In the genomic region with DNA sequence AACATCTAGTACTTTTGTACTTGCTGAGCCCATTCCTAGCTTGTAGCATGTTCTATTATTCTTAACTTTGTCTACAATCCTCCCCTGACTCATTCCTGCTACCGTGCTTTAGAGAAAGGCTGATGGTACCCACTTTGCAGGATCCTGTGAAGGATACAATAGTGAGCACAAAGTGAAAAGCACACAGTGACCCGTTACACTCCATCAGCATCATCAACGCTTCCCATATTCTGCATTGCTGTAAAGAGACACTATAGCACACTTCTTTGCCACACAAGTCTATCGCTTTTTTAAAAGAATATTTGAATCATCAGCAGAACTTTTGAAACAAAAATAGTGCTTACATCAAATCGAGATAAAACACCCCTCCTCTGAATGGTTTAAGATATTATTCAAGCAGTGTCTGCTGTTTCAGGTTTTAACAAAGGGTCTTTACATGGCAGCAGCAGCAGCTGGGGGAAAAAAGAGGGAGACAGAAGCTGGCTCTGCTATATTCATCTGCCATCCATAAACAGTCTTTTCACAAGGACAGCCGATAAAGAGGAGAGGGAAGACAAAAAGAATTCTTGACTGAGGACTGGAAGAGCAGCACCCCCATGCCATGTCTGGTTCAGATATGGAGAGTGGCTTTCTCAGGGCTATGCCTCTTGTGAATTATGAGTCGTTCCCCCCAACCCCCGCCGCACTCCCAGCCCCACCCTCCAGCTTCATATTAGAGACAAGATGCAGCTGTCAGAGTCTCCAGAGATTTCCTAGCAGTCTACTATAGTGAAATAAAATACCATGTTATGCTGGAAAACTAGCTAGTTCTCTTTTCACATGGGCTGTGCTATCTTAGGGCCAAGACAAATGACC, we compare ENCODE assay signal across 8 mouse cellular contexts. TPM values are rescaled to one million over a fixed set of nuclear protein-coding genes. Genes with fewer than 3 reads are reported as not detected.
DNase-seq lines count a peak whose midpoint lies in the region; ATAC-seq and TF ChIP-seq lines count a peak whose summit lies in the region.

No protein-coding gene starts in this region.

- 69% methylated on average over 9 of the region's 9 CpGs for WGBS in kidney, adult 2 months
- 34% methylated on average over 9 of the region's 9 CpGs for WGBS in hindbrain, embryonic 14.5 days
- WGBS in midbrain, embryonic 16.5 days: 38% methylated on average over 9 of the region's 9 CpGs

- peak; percentile 46; the same call in 1 of the 2 replicates for ATAC-seq in hindbrain, embryonic 14.5 days (ENCODE audit: low FRiP score)
- ATAC-seq in midbrain, embryonic 16.5 days: peak; percentile 64

- no peaks in the 10 kb centered on the region for H3K9me3 ChIP-seq in hindbrain, embryonic 14.5 days (ENCODE audit: control insufficient read depth, low read length)
- H3K9me3 ChIP-seq in midbrain, embryonic 16.5 days (replicated peaks; ENCODE audit: control insufficient read depth, low read length, poor library complexity, severe bottlenecking): 0 out of 2 replicates have a peak, but pooled peaks cover 3% of the 10 kb centered on the region

- intact Hi-C loops in left cerebral cortex, postnatal 36 days (cut with DNase I): no loop called here

- TF ChIP-seq CTCF in kidney, adult 2 months (conservative IDR thresholded peaks at IDR 0.05; ENCODE audit: insufficient read depth, insufficient read length, low read depth, low read length): no peak
- no peak for TF ChIP-seq CTCF in embryonic fibroblast, embryonic 13.5 days (IDR thresholded peaks at IDR 0.05; ENCODE audit: borderline replicate concordance, insufficient read depth, low read length)

- no peak overlapping the region for H3K9ac ChIP-seq in hindbrain, embryonic 14.5 days
- H3K9ac ChIP-seq in midbrain, embryonic 16.5 days (ENCODE audit: low read depth, low read length): no peak overlapping the region

- no peaks in the 10 kb centered on the region; the same call in 1 of the 2 replicates for H3K27me3 ChIP-seq in kidney, adult 2 months (replicated peaks; ENCODE audit: control insufficient read depth, insufficient read depth, low read length)
- H3K27me3 ChIP-seq in hindbrain, embryonic 14.5 days (ENCODE audit: control insufficient read depth, insufficient read depth, low read length): no peaks in the 10 kb centered on the region
- H3K27me3 ChIP-seq in midbrain, embryonic 16.5 days (ENCODE audit: control insufficient read depth, insufficient read depth, low read depth, low read length): no peaks in the 10 kb centered on the region

- peak; percentile 38 for DNase-seq in kidney, adult 2 months
- DNase-seq in kidney, adult 11 months: no peak
- DNase-seq in hindbrain, embryonic 14.5 days (ENCODE audit: low spot score): no peak
- no peak for DNase-seq in adrenal gland, adult 8-10 months
- DNase-seq in left cerebral cortex, postnatal 36 days (ENCODE audit: low spot score in 2 of 2): no peak
- DNase-seq in T-cell, adult 2 months (ENCODE audit: low spot score): no peak

- no peak for TF ChIP-seq POLR2A in kidney, adult 2 months (IDR thresholded peaks at IDR 0.05; ENCODE audit: low read depth, low read length)
- TF ChIP-seq POLR2A in embryonic fibroblast, embryonic 13.5 days (IDR thresholded peaks at IDR 0.05; ENCODE audit: low read depth, low read length): no peak

- H3K36me3 ChIP-seq in kidney, adult 2 months (ENCODE audit: control insufficient read depth, insufficient read depth, low read length): no peaks in the 10 kb centered on the region
- H3K36me3 ChIP-seq in hindbrain, embryonic 14.5 days (replicated peaks; ENCODE audit: control insufficient read depth, insufficient read depth): no peaks in the 10 kb centered on the region
- no peaks in the 10 kb centered on the region for H3K36me3 ChIP-seq in midbrain, embryonic 16.5 days (ENCODE audit: control insufficient read depth, insufficient read depth, low read length)

- no peak overlapping the region for H3K4me3 ChIP-seq in kidney, adult 2 months (ENCODE audit: insufficient read depth, low read depth, low read length)
- H3K4me3 ChIP-seq in embryonic fibroblast, embryonic 13.5 days (ENCODE audit: insufficient read depth, low read length): no peak overlapping the region
- H3K4me3 ChIP-seq in hindbrain, embryonic 14.5 days (replicated peaks; ENCODE audit: low read length): no peak overlapping the region
- H3K4me3 ChIP-seq in midbrain, embryonic 16.5 days (ENCODE audit: low read depth, low read length): no peak overlapping the region

- H3K4me1 ChIP-seq in kidney, adult 2 months (ENCODE audit: control insufficient read depth, insufficient read depth, low read length): peaks cover 6% of the 10 kb centered on the region; the same call in 1 of the 2 replicates
- peaks cover 20% of the 10 kb centered on the region for H3K4me1 ChIP-seq in embryonic fibroblast, embryonic 13.5 days (ENCODE audit: control insufficient read depth, insufficient read depth, low read length)
- peaks cover 4% of the 10 kb centered on the region; the same call in 1 of the 2 replicates for H3K4me1 ChIP-seq in hindbrain, embryonic 14.5 days (replicated peaks; ENCODE audit: control insufficient read depth, insufficient read depth, low read length)
- peaks cover 8% of the 10 kb centered on the region for H3K4me1 ChIP-seq in midbrain, embryonic 16.5 days (ENCODE audit: control insufficient read depth, insufficient read depth, low read length)

- H3K4me2 ChIP-seq in hindbrain, embryonic 14.5 days (replicated peaks): no peak overlapping the region
- 0 out of 2 replicates have a peak overlapping the region, but pooled peaks have one; percentile 16 for H3K4me2 ChIP-seq in midbrain, embryonic 16.5 days (ENCODE audit: low read length)

- H3K27ac ChIP-seq in kidney, adult 2 months (ENCODE audit: insufficient read depth, low read depth, low read length): peak overlapping the region; percentile 71
- peak overlapping the region; percentile 81 for H3K27ac ChIP-seq in embryonic fibroblast, embryonic 13.5 days (ENCODE audit: insufficient read depth, low read length)
- 0 out of 2 replicates have a peak overlapping the region, but pooled peaks have one; percentile 39 for H3K27ac ChIP-seq in hindbrain, embryonic 14.5 days
- peak overlapping the region; percentile 31; the same call in 1 of the 2 replicates for H3K27ac ChIP-seq in midbrain, embryonic 16.5 days (ENCODE audit: low read length)

RNA-seq across cellular contexts. Expression of gene Sept7, which starts 39.7 kb away (rescaled TPM):
- polyA plus RNA-seq in kidney, adult 2 months (2012; rRNA removed): 6.3 and 10.9 TPM in 2 replicates
- polyA plus RNA-seq in embryonic fibroblast, embryonic 13.5 days (2011; ENCODE audit: insufficient read length, low read depth, missing spikeins): 417 and 495 TPM in 2 replicates
- polyA plus RNA-seq in hindbrain, embryonic 14.5 days (2014; fragmentation: Nextera tagmentation; extraction: Ambion mirVana): 255 and 279 TPM in 2 replicates
- 247 and 251 TPM in 2 replicates for polyA plus RNA-seq in midbrain, embryonic 16.5 days (2015; fragmentation: Nextera tagmentation; extraction: Ambion mirVana)
- 100 to 1,000 TPM in 3 of 4 experiments, 10 to 100 TPM in 1; 98.7 to 122 (median 118) TPM for total RNA-seq in adrenal gland, adult 8-10 months (2022)
- total RNA-seq in left cerebral cortex, postnatal 36 days (2021): 100 to 1,000 TPM; 381 to 384 TPM

Comparison
In these comparisons a context has a peak if more than half of its experiments do, and no peak if none do; other contexts are left out.
1. H3K27ac ChIP-seq: peak in every context shown above with its lines; median percentile 81 in embryonic fibroblast, embryonic 13.5 days; 71 in kidney, adult 2 months; 39 in hindbrain, embryonic 14.5 days; 31 in midbrain, embryonic 16.5 days.
2. RNA of gene Sept7, which starts 39.7 kb away (polyA plus RNA-seq): 417 to 495 TPM in embryonic fibroblast, embryonic 13.5 days, 255 to 279 TPM in hindbrain, embryonic 14.5 days and 247 to 251 TPM in midbrain, embryonic 16.5 days; 6.3 to 10.9 TPM in kidney, adult 2 months; every median in the first group is over 10 times any median in the second.